Mouse (Mus musculus) yolk sac, embryonic 10.5 days (tissue): ENCODE measurements around the gene Dnm2.
A peak's percentile ranks its signal among the peaks of the same experiment; 100 is the strongest.
"Not testable (repeated sequence)": the region's sequence is repeated elsewhere in the genome, so short reads cannot be mapped to it uniquely, and the experiment has no call there.

Source experiments
- DNase-seq: peaks from one replicate; pipeline ENCODE4 v3.0.0-alpha.2; 2017; ENCODE audit warnings: low spot score

Dnm2 gene

GRCm38 (mm10) chr9:21456930-21457634, 32.4 kb downstream of the Dnm2 start:
- DNase-seq: no peak

GRCm38 (mm10) chr9:21458821-21459220, 34.1 kb downstream of the Dnm2 start:
- no peak for DNase-seq

GRCm38 (mm10) chr9:21460400-21460940, 35.8 kb downstream of the Dnm2 start:
- DNase-seq: no peak

GRCm38 (mm10) chr9:21463138-21463590, 38.5 kb downstream of the Dnm2 start:
- DNase-seq: peak; percentile 42

GRCm38 (mm10) chr9:21463766-21464564, 39.3 kb downstream of the Dnm2 start:
- DNase-seq: no peak

- not testable (repeated sequence) for DNase-seq
Measured at GRCm38 (mm10) chr9:21464565-21464928, 39.8 kb downstream of the Dnm2 start.

- DNase-seq: no peak
Measured at GRCm38 (mm10) chr9:21469032-21470024, 44.6 kb downstream of the Dnm2 start.

- DNase-seq: no peak
Measured at GRCm38 (mm10) chr9:21472913-21473312, 48.2 kb downstream of the Dnm2 start.

- DNase-seq: no peak
Measured at GRCm38 (mm10) chr9:21477707-21478106, 53.0 kb downstream of the Dnm2 start.

- no peak for DNase-seq
Measured at GRCm38 (mm10) chr9:21484065-21484464, 59.4 kb downstream of the Dnm2 start.

- not testable (repeated sequence) for DNase-seq
Measured at GRCm38 (mm10) chr9:21488246-21488645, 63.5 kb downstream of the Dnm2 start.

GRCm38 (mm10) chr9:21490696-21491095, 66.0 kb downstream of the Dnm2 start:
- DNase-seq: no peak

- no peak for DNase-seq
Measured at GRCm38 (mm10) chr9:21493907-21494306, 69.2 kb downstream of the Dnm2 start.

- DNase-seq: no peak
Measured at GRCm38 (mm10) chr9:21494726-21495125, 70.0 kb downstream of the Dnm2 start.

GRCm38 (mm10) chr9:21496308-21497049, 71.8 kb downstream of the Dnm2 start:
- peak; percentile 24 for DNase-seq

GRCm38 (mm10) chr9:21497050-21497542, 72.4 kb downstream of the Dnm2 start:
- DNase-seq: no peak

- DNase-seq: no peak
Measured at GRCm38 (mm10) chr9:21497664-21498063, 73.0 kb downstream of the Dnm2 start.

GRCm38 (mm10) chr9:21498284-21498902, 73.7 kb downstream of the Dnm2 start:
- DNase-seq: no peak

- no peak for DNase-seq
Measured at GRCm38 (mm10) chr9:21503352-21503751, 78.6 kb downstream of the Dnm2 start.

GRCm38 (mm10) chr9:21505767-21506166, 81.1 kb downstream of the Dnm2 start:
- no peak for DNase-seq
